Mouse (Mus musculus): ENCODE results near the gene Tmem37. TPM values are rescaled to one million over a fixed set of nuclear protein-coding genes. Genes with fewer than 3 reads are reported as not detected.
A peak's percentile ranks its signal among the peaks of the same experiment; 100 is the strongest.

Gene Tmem37
- polyA plus RNA-seq, 1 experiment from 2014 or later, result 51.3 TPM

DNA sequence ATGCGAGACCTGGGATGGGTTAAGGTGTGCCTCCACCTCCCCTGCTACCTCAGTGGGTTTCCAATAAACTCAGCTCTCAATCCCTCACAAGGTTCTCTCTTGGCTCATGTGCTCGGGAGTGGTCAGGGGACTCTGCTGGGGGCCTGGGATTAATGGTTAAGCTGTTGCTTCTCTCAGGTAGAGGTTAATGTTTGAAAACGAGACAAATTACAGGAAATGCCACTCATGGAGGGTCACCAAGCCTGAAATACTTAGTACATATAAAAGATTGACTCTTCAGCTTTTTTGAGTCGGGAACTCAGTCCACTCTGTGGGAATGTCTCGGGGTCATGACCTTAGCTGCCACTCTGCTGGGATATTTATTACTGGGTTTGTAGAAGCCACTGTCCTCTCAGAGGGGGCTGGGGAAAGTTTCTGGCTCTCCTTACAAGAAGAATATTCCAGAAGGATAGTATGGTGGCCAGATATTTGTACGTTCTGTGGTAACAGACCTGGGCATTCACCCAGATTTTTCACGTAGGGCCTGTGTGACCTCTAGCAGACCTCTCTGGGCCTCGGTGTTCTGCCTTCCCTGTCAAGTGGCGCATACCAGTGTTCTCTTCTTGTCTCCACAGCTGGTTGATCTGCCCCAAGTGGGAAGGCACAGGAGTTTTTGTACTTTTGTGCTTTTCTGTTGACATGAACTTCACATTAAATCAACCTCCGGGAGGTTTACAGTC, 49.4 kb downstream of the Tmem37 start:
- no peaks in the 10 kb centered on the region for H3K36me3 ChIP-seq
- no peak overlapping the region for H3K4me2 ChIP-seq
- peaks cover 16% of the 10 kb centered on the region for H3K4me1 ChIP-seq
- no peaks in the 10 kb centered on the region for H3K27me3 ChIP-seq
- peak; percentile 49 for ATAC-seq (replicated peaks; ENCODE audit: low FRiP score)
- H3K9me3 ChIP-seq (replicated peaks), result no peaks in the 10 kb centered on the region
- WGBS, result 32% methylated on average over 10 of the region's 10 CpGs
- H3K27ac ChIP-seq, result peak overlapping the region; percentile 77
- H3K9ac ChIP-seq, result no peak overlapping the region
- no peak overlapping the region for H3K4me3 ChIP-seq (replicated peaks)

- H3K36me3 ChIP-seq, result no peaks in the 10 kb centered on the region
- no peak for ATAC-seq (replicated peaks; ENCODE audit: low FRiP score)
- no peaks in the 10 kb centered on the region for H3K9me3 ChIP-seq (replicated peaks)
- no peak overlapping the region for H3K27ac ChIP-seq
- no peak overlapping the region for H3K4me2 ChIP-seq
- no peaks in the 10 kb centered on the region for H3K27me3 ChIP-seq
- no peak overlapping the region for H3K9ac ChIP-seq
- peaks cover 16% of the 10 kb centered on the region for H3K4me1 ChIP-seq
- WGBS, result 87% methylated on average over 17 of the region's 17 CpGs
- H3K4me3 ChIP-seq (replicated peaks), result no peak overlapping the region
Measured at GRCm38 (mm10) chr1:120021951-120022350, 51.9 kb downstream of the Tmem37 start.

DNA sequence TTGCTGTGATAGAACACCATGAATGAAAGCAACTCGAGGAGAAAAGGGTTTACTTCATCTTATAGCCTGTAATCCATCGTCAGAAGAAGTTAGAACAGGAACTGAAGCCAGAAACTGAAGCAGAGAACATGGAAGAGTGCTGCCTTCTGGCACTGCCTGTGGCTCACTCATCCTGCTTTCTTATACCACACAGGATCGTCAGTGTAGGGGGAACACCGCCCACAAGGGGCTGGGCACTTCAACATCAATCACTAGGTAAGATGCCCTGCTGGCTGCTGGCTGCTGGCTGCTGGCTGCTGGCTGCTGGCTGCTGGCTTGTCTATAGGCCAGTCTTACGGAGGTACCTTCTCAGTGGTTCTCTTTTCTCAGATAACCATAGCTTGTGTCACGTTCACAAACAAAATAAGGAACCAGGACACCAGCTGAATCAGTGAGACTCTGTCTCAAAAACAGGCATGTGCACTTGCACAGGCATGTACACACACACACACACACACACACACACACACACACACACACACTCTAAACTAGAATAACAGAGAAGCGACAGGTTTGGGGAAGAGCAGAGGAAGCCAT, 53.5 kb downstream of the Tmem37 start:
- no peak overlapping the region for H3K27ac ChIP-seq
- no peak overlapping the region for H3K4me3 ChIP-seq (replicated peaks)
- no peak for ATAC-seq (replicated peaks; ENCODE audit: low FRiP score)
- no peak overlapping the region for H3K4me2 ChIP-seq
- no peak overlapping the region for H3K9ac ChIP-seq
- 77% methylated on average over 7 of the region's 7 CpGs for WGBS
- no peaks in the 10 kb centered on the region for H3K36me3 ChIP-seq
- H3K4me1 ChIP-seq, result peaks cover 16% of the 10 kb centered on the region
- H3K27me3 ChIP-seq, result no peaks in the 10 kb centered on the region
- H3K9me3 ChIP-seq (replicated peaks), result no peaks in the 10 kb centered on the region

- no peak for ATAC-seq (replicated peaks; ENCODE audit: low FRiP score)
- Histone ChIP-seq H3K9ac (no peak overlapping the region), H3K27ac (no peak overlapping the region), H3K4me2 (no peak overlapping the region), H3K9me3 (replicated peaks) (no peaks in the 10 kb centered on the region), H3K4me1 (peaks cover 6% of the 10 kb centered on the region), H3K27me3 (no peaks in the 10 kb centered on the region), H3K36me3 (no peaks in the 10 kb centered on the region), H3K4me3 (replicated peaks) (no peak overlapping the region)
- WGBS, result 84% methylated on average over 12 of the region's 12 CpGs
Measured at GRCm38 (mm10) chr1:120019428-120019827, 54.4 kb downstream of the Tmem37 start.

- H3K4me1 ChIP-seq, result peaks cover under 1% of the 10 kb centered on the region; the same call in 1 of the 2 replicates
- no peak overlapping the region for H3K4me2 ChIP-seq
- ATAC-seq (replicated peaks; ENCODE audit: low FRiP score), result no peak
- no peak overlapping the region for H3K4me3 ChIP-seq (replicated peaks)
- no peaks in the 10 kb centered on the region for H3K36me3 ChIP-seq
- no peak overlapping the region for H3K9ac ChIP-seq
- 59% methylated on average over 3 of the region's 3 CpGs for whole genome bisulfite sequencing
- H3K27ac ChIP-seq, result no peak overlapping the region
- no peaks in the 10 kb centered on the region for H3K27me3 ChIP-seq
- no peaks in the 10 kb centered on the region for H3K9me3 ChIP-seq (replicated peaks)
Measured at GRCm38 (mm10) chr1:120018900-120019299, 55.0 kb downstream of the Tmem37 start.

Other genes starting within 250 kb of the Tmem37 start
- 6.7 and 7.9 TPM in 2 replicates for gene Ptpn4, start 236.5 kb downstream of the Tmem37 start, polyA plus RNA-seq (2015; fragmentation: Nextera tagmentation; extraction: Ambion mirVana)
- 7.6 and 8.1 TPM in 2 replicates for gene Tmem177, start 160.9 kb downstream of the Tmem37 start, polyA plus RNA-seq (2015; fragmentation: Nextera tagmentation; extraction: Ambion mirVana)
- gene Cfap221, start 76.8 kb downstream of the Tmem37 start, polyA plus RNA-seq (2015; fragmentation: Nextera tagmentation; extraction: Ambion mirVana), result 0.06 and 0.08 TPM in 2 replicates
- 0.63 and 1.2 TPM in 2 replicates for gene Sctr, start 67.2 kb downstream of the Tmem37 start, polyA plus RNA-seq (2015; fragmentation: Nextera tagmentation; extraction: Ambion mirVana)
- gene Dbi, start 47.0 kb upstream of the Tmem37 start, polyA plus RNA-seq (2015; fragmentation: Nextera tagmentation; extraction: Ambion mirVana), result 696 and 764 TPM in 2 replicates
- gene 3110009E18Rik, start 47.1 kb upstream of the Tmem37 start, polyA plus RNA-seq (2015; fragmentation: Nextera tagmentation; extraction: Ambion mirVana), result 19.7 and 22.1 TPM in 2 replicates
- gene Steap3, start 198.6 kb upstream of the Tmem37 start, polyA plus RNA-seq (2015; fragmentation: Nextera tagmentation; extraction: Ambion mirVana), result 3.0 and 3.4 TPM in 2 replicates